Mouse (Mus musculus) stomach, postnatal 0 days (tissue): ENCODE measurements around the gene Nynrin. TPM values are rescaled to one million over a fixed set of nuclear protein-coding genes. Genes with fewer than 3 reads are reported as not detected.

Source experiments
- ATAC-seq: fragments of 200-750 bp; cut with Nextera tagmentation; 2 replicates; pipeline ENCODE4 v1.8.0; 2017; ENCODE audit not compliant: low FRiP score, low TSS enrichment
- DNase-seq: peaks from one replicate; pipeline ENCODE4 v3.0.0-alpha.2; 2016; ENCODE audit warnings: low spot score
- H3K27ac ChIP-seq: fragments of 300-500 bp; sonication (generic); replicated peaks from 2 replicates; pipeline ENCODE4 v1.5.1; 2014; ENCODE audit warnings: mild to moderate bottlenecking, control low read depth
- H3K27me3 ChIP-seq: fragments of 300-500 bp; sonication (generic); 2 replicates; pipeline ENCODE4 v1.6.1; 2014; ENCODE audit warnings: low read length; ENCODE audit not compliant: control insufficient read depth, insufficient read depth
- H3K36me3 ChIP-seq: fragments of 300-500 bp; sonication (generic); 2 replicates; pipeline ENCODE4 v1.6.1; 2014; ENCODE audit warnings: low read length, mixed read lengths; ENCODE audit not compliant: control insufficient read depth, insufficient read depth
- H3K4me1 ChIP-seq: fragments of 300-500 bp; sonication (generic); replicated peaks from 2 replicates; pipeline ENCODE4 v1.6.1; 2014; ENCODE audit warnings: antibody characterized with exemption; ENCODE audit not compliant: control insufficient read depth, insufficient read depth
- H3K4me2 ChIP-seq: fragments of 300-500 bp; sonication (generic); replicated peaks from 2 replicates; pipeline ENCODE4 v1.6.1; 2014; ENCODE audit warnings: low read depth, mild to moderate bottlenecking, control low read depth, moderate library complexity
- H3K4me3 ChIP-seq: fragments of 300-500 bp; sonication (generic); 2 replicates; pipeline ENCODE4 v1.5.1; 2014; ENCODE audit warnings: low read depth, low read length, control low read depth
- H3K9ac ChIP-seq: fragments of 300-500 bp; sonication (generic); 2 replicates; pipeline ENCODE4 v1.6.1; 2014; ENCODE audit warnings: mild to moderate bottlenecking, low read length, control low read depth, mixed read lengths
- H3K9me3 ChIP-seq: fragments of 300-500 bp; sonication (generic); 2 replicates; pipeline ENCODE4 v1.6.1; 2016; ENCODE audit warnings: low read length; ENCODE audit not compliant: control insufficient read depth
- CTCF ChIP-seq: IDR thresholded peaks from 2 replicates; pipeline ENCODE4 v1.5.1; 2016; ENCODE audit warnings: antibody characterized with exemption, low read depth, mild to moderate bottlenecking, moderate library complexity
- EP300 ChIP-seq: optimal IDR thresholded peaks from 2 replicates; pipeline ENCODE3; 2016; ENCODE audit warnings: antibody characterized with exemption
- WGBS: fragments of 180-500 bp; shearing (Covaris S2); extraction: QIAGEN DNeasy Blood & Tissue Kit; methylation state at CpG from one replicate; pipeline ENCODE4 v1.1.7; 2014; 5-methylcytosine and 5-hydroxymethylcytosine counted together
- polyA plus RNA-seq: library from polyadenylated mRNA; unstranded; fragments of >200 nt; fragmentation: Nextera tagmentation; extraction: Ambion mirVana; gene quantifications from 2 replicates; pipeline ENCODE4 v1.2.1, GENCODE M21; 2015

The Nynrin gene
- polyA plus RNA-seq, 1 experiment from 2014 or later: 2.8 TPM

- 0 out of 2 replicates have a peak, but pooled peaks cover 4% of the 10 kb centered on the region for H3K36me3 ChIP-seq
- peak overlapping the region; percentile 86 for H3K4me2 ChIP-seq
- no peak for TF ChIP-seq EP300
- TF ChIP-seq CTCF: no peak
- no peak for DNase-seq
- peak overlapping the region; percentile 88 for H3K27ac ChIP-seq
- 19% methylated on average over 15 of the region's 15 CpGs for WGBS
- no peaks in the 10 kb centered on the region for H3K4me1 ChIP-seq
- H3K27me3 ChIP-seq: no peaks in the 10 kb centered on the region
- no peak for ATAC-seq
- peak overlapping the region; percentile 52 for H3K4me3 ChIP-seq
- H3K9ac ChIP-seq: peak overlapping the region; percentile 45
- H3K9me3 ChIP-seq: no peaks in the 10 kb centered on the region
These were observed 27.7 kb upstream of the Nynrin start for GRCm38 (mm10) chr14:55826142-55826541.

GRCm38 (mm10) chr14:55826551-55827340 is 27.1 kb upstream of the Nynrin start:
- Histone ChIP-seq H3K9me3 (no peaks in the 10 kb centered on the region), H3K4me3 (peak overlapping the region; percentile 52), H3K4me2 (peak overlapping the region; percentile 86), H3K27me3 (no peaks in the 10 kb centered on the region), H3K36me3 (0 out of 2 replicates have a peak, but pooled peaks cover 4% of the 10 kb centered on the region), H3K9ac (peak overlapping the region; percentile 45), H3K4me1 (no peaks in the 10 kb centered on the region), H3K27ac (peak overlapping the region; percentile 88; the same call in 1 of the 2 replicates)
- ATAC-seq (no peak), DNase-seq (no peak)
- 30% methylated on average over 41 of the region's 41 CpGs for WGBS
- TF ChIP-seq CTCF: no peak
- TF ChIP-seq EP300: no peak

- H3K4me3 ChIP-seq: no peak overlapping the region
- no peak overlapping the region for H3K4me2 ChIP-seq
- TF ChIP-seq EP300: no peak
- TF ChIP-seq CTCF: no peak
- H3K36me3 ChIP-seq: 0 out of 2 replicates have a peak, but pooled peaks cover 4% of the 10 kb centered on the region
- 35% methylated on average over 3 of the region's 3 CpGs for WGBS
- DNase-seq (no peak), ATAC-seq (no peak)
- no peaks in the 10 kb centered on the region for H3K4me1 ChIP-seq
- peak overlapping the region; percentile 5; the same call in 1 of the 2 replicates for H3K27ac ChIP-seq
- H3K27me3 ChIP-seq: no peaks in the 10 kb centered on the region
- no peak overlapping the region for H3K9ac ChIP-seq
- no peaks in the 10 kb centered on the region for H3K9me3 ChIP-seq
These were observed 25.0 kb upstream of the Nynrin start for GRCm38 (mm10) chr14:55828716-55829263.

DNA sequence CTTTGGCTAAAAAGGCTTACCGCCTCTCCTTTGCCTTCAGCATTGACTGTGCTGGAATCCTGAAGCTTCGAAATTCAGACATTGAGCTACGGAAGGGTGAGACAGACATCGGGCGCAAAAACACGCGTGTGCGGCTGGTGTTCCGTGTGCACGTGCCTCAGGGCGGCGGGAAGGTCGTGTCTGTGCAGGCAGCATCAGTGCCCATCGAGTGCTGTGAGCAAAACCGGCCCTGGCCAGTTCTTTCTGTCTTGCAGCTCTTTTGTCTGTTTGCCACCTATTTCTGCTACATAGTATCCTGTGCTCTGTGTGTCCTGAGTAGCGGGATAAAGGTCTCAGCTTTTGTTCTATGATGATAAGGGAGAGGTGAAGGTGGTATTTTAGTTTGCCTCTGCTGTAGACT is 24.0 kb upstream of the Nynrin start:
- no peaks in the 10 kb centered on the region for H3K9me3 ChIP-seq
- 0 out of 2 replicates have a peak, but pooled peaks cover 4% of the 10 kb centered on the region for H3K36me3 ChIP-seq
- DNase-seq (no peak), ATAC-seq (no peak)
- no peak overlapping the region for H3K9ac ChIP-seq
- no peaks in the 10 kb centered on the region for H3K4me1 ChIP-seq
- H3K4me2 ChIP-seq: no peak overlapping the region
- TF ChIP-seq CTCF (no peak), EP300 (no peak)
- H3K27me3 ChIP-seq: no peaks in the 10 kb centered on the region
- no peak overlapping the region for H3K27ac ChIP-seq
- H3K4me3 ChIP-seq: no peak overlapping the region
- WGBS: 90% methylated on average over 16 of the region's 16 CpGs

DNA sequence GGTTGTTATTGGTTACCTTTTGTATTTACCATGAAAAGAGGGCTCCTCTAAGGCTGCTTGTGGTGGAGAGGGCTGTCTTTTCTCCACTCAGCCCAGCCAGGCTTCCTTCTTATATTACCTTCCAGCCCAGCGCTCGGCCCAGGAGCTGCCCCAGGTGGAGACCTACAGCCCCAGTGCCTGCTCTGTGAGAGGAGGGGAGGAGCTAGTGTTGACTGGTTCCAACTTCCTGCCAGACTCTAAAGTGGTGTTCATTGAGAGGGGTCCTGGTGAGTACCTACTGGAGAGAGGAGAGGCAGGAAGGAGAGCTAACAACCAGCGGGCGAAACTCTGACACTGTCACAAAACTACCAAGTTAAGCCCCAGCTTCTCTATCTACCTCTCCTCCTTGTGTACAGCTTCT is 23.5 kb upstream of the Nynrin start:
- H3K4me3 ChIP-seq: no peak overlapping the region
- no peak for TF ChIP-seq CTCF
- TF ChIP-seq EP300: no peak
- ATAC-seq: no peak
- H3K4me1 ChIP-seq: no peaks in the 10 kb centered on the region
- H3K36me3 ChIP-seq: 0 out of 2 replicates have a peak, but pooled peaks cover 4% of the 10 kb centered on the region
- WGBS: 78% methylated on average over 4 of the region's 4 CpGs
- H3K27ac ChIP-seq: no peak overlapping the region
- no peak overlapping the region for H3K9ac ChIP-seq
- no peaks in the 10 kb centered on the region for H3K9me3 ChIP-seq
- H3K27me3 ChIP-seq: no peaks in the 10 kb centered on the region
- no peak for DNase-seq
- H3K4me2 ChIP-seq: no peak overlapping the region

- H3K9me3 ChIP-seq: no peaks in the 10 kb centered on the region
- no peaks in the 10 kb centered on the region for H3K27me3 ChIP-seq
- H3K4me3 ChIP-seq: no peak overlapping the region
- TF ChIP-seq EP300: no peak
- TF ChIP-seq CTCF: no peak
- 0 out of 2 replicates have a peak, but pooled peaks cover 4% of the 10 kb centered on the region for H3K36me3 ChIP-seq
- H3K27ac ChIP-seq: no peak overlapping the region
- H3K4me1 ChIP-seq: no peaks in the 10 kb centered on the region
- H3K4me2 ChIP-seq: no peak overlapping the region
- ATAC-seq (no peak), DNase-seq (no peak)
- no peak overlapping the region for H3K9ac ChIP-seq
- 70% methylated on average over 4 of the region's 4 CpGs for WGBS
These were observed 20.7 kb upstream of the Nynrin start for GRCm38 (mm10) chr14:55833126-55833525.
